Mouse (Mus musculus) embryonic fibroblast, embryonic 13.5 days (primary cell): ENCODE results near the gene Ints5.

Experiments used
- CTCF ChIP-seq: IDR thresholded peaks from 2 replicates; pipeline ENCODE4 v1.5.1; 2011; ENCODE audit warnings: mild to moderate bottlenecking, control low read depth, low read length, moderate library complexity, borderline replicate concordance; ENCODE audit not compliant: insufficient read depth
- POLR2A ChIP-seq: IDR thresholded peaks from 2 replicates; pipeline ENCODE4 v1.6.1; 2011; ENCODE audit warnings: low read depth, mild to moderate bottlenecking, control low read depth, low read length, moderate library complexity

- TF ChIP-seq CTCF, result no peak
- no peak for TF ChIP-seq POLR2A
Measured at GRCm38 (mm10) chr19:8944062-8944461, 51.3 kb downstream of the Ints5 start.
